Mouse (Mus musculus) lung, postnatal 36 days (tissue): ENCODE measurements around the gene Vmn2r75.
"Not testable (repeated sequence)": the region's sequence is repeated elsewhere in the genome, so short reads cannot be mapped to it uniquely, and the experiment has no call there.

ENCODE experiments used
- DNase-seq: peaks from one replicate; pipeline ENCODE4 v3.0.0; 2022; ENCODE audit warnings: mixed read lengths

Vmn2r75 gene

DNA sequence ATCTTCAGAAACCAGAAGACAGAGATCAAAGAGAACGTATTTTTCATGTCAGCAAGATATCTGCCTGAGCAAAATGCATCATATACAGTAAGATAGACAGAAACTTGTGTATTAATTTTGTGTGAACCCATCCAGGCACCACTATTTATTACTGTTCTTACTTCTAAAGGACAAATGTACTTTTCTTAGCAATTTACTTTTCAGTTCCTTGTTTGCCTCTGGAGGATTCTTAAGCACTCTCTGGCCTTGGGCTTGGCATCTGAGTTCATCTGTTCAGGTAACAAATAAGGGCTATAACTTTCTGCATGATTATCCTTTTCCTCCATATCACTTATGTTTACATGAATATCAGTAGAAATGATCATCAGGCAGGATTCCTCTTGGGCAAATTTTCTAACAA, at the start of gene Vmn2r75:
Gene Vmn2r75, minus strand, starts transcription at position 101 of the 400 bp plus-strand sequence.
- DNase-seq, result not testable (repeated sequence)

DNA sequence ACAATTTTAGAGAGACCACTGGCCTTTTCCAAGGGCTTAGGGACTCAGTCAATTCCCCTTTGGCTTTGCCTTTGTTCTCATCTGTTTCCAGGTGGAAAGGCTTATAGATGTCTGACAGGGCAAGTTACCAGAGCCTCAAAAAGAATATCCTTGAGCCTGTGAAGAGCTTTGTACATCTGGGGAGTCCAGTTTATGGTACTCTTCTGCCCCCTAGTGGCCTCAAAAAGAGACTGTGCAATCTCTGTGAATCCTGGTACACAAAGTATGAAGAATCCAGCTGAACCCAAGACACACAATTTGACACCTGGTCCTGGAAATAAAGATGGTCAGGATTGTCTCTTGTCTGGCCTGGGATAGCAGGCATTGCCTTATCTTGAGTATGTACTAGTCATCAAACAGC, 39.8 kb upstream of the Vmn2r75 start:
- no peak for DNase-seq
